Mouse (Mus musculus) cerebellum, postnatal 10 days (tissue): ENCODE measurements around the gene Olfr1044.
"Not testable (repeated sequence)": the region's sequence is repeated elsewhere in the genome, so short reads cannot be mapped to it uniquely, and the experiment has no call there.

ENCODE experiments used
- DNase-seq, 2 experiments: peaks; one replicate each; pipeline ENCODE4 v3.0.0; 2021; ENCODE audit warnings: mixed read lengths in 2 of 2

Gene Olfr1044

GRCm38 (mm10) chr2:86177720-86178119, at the start of gene Olfr1044:
Olfr1044 (minus strand) TSS chr2:86177820.
- DNase-seq: no peak

GRCm38 (mm10) chr2:86219214-86219613, 41.6 kb upstream of the Olfr1044 start, which contains the start of gene Olfr1046:
Olfr1046 (minus strand) TSS chr2:86219314.
- no peak for DNase-seq

GRCm38 (mm10) chr2:86202909-86203308, 25.3 kb upstream of the Olfr1044 start, which contains the start of gene Olfr1045:
Olfr1045 (minus strand) TSS chr2:86203009.
- no peak for DNase-seq

DNA sequence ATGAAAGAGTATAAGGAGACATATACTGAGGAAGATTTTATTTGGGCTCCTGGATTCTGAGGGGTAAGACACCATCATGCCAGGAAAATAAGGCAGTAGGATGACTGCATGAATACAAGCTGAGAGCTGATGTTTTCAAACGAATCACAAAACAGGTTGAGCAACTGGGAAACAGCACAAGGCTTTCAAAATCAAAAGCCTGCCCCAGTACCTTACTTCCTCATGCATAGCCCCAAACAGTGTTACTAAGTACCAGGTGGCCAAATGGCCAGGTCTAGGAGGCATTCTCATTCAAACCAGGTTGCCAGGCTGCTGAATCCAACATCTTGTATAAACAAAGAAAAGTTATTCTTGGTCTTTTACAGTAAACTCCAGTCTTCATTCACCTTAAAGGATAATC, 18.2 kb upstream of the Olfr1044 start:
- no peak for DNase-seq

DNA sequence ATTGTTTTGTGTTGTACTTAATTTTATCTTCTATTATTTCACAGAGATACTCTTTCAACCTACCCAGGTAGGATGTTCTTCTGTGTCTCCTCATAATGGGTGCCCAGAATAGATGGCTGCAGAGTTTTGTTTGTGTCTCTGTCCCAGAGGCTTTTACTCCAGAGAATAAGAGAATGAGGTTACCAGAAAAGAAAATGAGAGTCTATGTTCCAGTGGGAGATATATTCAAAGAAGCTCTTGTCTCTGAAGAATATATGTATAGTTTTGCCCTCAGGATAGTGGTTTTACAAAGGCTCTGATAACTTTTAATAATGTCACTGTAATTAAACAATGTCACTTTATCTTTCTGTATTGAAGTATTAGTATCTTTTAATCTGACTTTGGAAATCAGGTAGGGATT, 8.0 kb upstream of the Olfr1044 start, which contains the start of gene Olfr52:
Gene Olfr52 (minus strand): TSS at position 101 of the 400 bp plus-strand sequence.
- no peak for DNase-seq

GRCm38 (mm10) chr2:86179950-86180349, 2.3 kb upstream of the Olfr1044 start:
- DNase-seq: peak in 1 of 2 experiments; percentile 0

DNA sequence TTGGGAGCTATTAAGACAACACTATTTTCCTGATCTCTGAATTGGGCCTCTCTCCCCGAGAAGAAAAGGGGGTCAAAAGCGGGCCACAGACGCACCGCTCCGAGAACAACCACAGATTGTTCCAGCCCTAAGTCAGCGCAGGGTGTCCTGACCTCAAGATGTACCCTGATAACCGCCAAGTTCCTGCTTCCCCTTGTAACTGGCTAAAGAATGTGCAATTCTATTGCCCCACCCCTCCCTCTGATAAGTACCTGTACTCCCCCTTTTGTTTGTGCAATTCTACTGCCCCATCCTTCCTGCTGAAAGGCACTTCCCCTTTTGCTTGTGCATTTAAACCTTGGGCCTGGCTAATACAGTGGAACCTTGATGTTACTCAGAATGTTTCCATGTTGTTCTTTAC, 2.2 kb downstream of the Olfr1044 start:
- not testable (repeated sequence) for DNase-seq

- no peak for DNase-seq
These were observed 10.2 kb downstream of the Olfr1044 start, which contains the start of gene Olfr1043 for GRCm38 (mm10) chr2:86167422-86167821. Olfr1043 (minus strand) TSS chr2:86167522.

DNA sequence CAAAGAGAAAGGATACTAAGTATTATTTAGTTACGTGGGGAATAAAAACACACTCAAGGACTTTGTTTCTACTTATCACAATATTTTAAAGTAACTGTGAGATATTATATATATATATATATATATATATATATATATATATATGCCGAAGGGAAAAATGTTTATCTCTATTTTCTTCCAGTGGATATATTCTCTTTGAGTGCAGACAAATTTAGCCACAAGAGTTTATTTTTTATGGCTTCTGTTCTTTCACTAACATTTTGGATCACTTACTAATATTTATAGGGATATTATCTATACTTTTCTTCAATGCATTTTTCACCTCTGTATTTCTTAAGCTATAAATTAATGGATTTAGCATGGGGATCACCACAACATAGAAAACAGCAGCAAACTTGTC, 15.9 kb downstream of the Olfr1044 start, which contains the start of gene Olfr1042:
Gene Olfr1042 (minus strand): TSS at position 101 of the 400 bp plus-strand sequence.
- no peak for DNase-seq

- DNase-seq: no peak
These were observed 31.0 kb downstream of the Olfr1044 start, which contains the start of gene Olfr1040 for GRCm38 (mm10) chr2:86146632-86147031. Olfr1040 (minus strand) TSS chr2:86146732.

GRCm38 (mm10) chr2:86135828-86136227, 41.8 kb downstream of the Olfr1044 start, which contains the start of gene Olfr1039:
Olfr1039 (minus strand) TSS chr2:86135928.
- DNase-seq: no peak
